Mouse (Mus musculus): ENCODE measurements around the gene Trappc4. TPM values are rescaled to one million over a fixed set of nuclear protein-coding genes. Genes with fewer than 3 reads are reported as not detected.
A peak's percentile ranks its signal among the peaks of the same experiment; 100 is the strongest.
"Not testable (repeated sequence)": the region's sequence is repeated elsewhere in the genome, so short reads cannot be mapped to it uniquely, and the experiment has no call there.

The Trappc4 gene
- polyA plus RNA-seq, 1 experiment = 88.1 TPM

GRCm38 (mm10) chr9:44410647-44411336 is 3.4 kb upstream of the Trappc4 start:
- H3K4me3 ChIP-seq (ENCODE audit: insufficient read depth, low read length) = no peak overlapping the region
- TF ChIP-seq POLR2A (IDR thresholded peaks at IDR 0.05; ENCODE audit: extremely low read depth, insufficient read depth, low read length) (no peak), CTCF (IDR thresholded peaks at IDR 0.05; ENCODE audit: extremely low read depth, insufficient read depth, low read length) (no peak)
- H3K27ac ChIP-seq (ENCODE audit: insufficient read depth, low read length) = no peak overlapping the region
- no peaks in the 10 kb centered on the region for H3K4me1 ChIP-seq (ENCODE audit: control insufficient read depth, insufficient read depth, low read length)

- H3K27ac ChIP-seq (ENCODE audit: insufficient read depth, low read length); H3K4me3 ChIP-seq (ENCODE audit: insufficient read depth, low read length); H3K4me1 ChIP-seq (ENCODE audit: control insufficient read depth, insufficient read depth, low read length): not testable (repeated sequence)
Observed at GRCm38 (mm10) chr9:44408693-44409092, 1.3 kb upstream of the Trappc4 start.

GRCm38 (mm10) chr9:44407752-44408097 is 325 bp upstream of the Trappc4 start:
- Histone ChIP-seq H3K27ac (ENCODE audit: insufficient read depth, low read length) (no peak overlapping the region), H3K4me1 (ENCODE audit: control insufficient read depth, insufficient read depth, low read length) (no peaks in the 10 kb centered on the region), H3K4me3 (ENCODE audit: insufficient read depth, low read length) (peak overlapping the region; percentile 91)
- no peak for TF ChIP-seq CTCF (IDR thresholded peaks at IDR 0.05; ENCODE audit: extremely low read depth, insufficient read depth, low read length)
- no peak for TF ChIP-seq POLR2A (IDR thresholded peaks at IDR 0.05; ENCODE audit: extremely low read depth, insufficient read depth, low read length)

DNA sequence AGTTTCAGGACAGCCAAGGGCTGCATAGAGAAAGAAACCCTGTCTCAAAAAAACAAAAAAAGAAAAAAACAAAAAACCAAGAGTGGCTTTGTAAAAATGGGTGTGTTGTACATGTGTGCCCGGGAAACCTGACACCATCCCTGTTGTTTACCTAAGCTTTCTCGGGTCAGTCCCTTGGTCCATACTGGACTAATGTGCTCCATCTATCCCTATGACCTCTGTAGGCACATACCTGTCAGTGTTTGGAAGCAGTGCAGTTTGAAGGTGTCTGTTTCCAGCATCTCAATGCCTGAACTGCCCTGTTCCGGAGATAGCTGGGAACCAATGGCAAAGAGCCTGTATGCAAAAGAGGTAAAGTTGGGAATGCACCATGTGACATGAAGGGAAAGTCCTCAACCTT is 2.4 kb downstream of the Trappc4 start:
- Histone ChIP-seq H3K4me3 (ENCODE audit: insufficient read depth, low read length) (no peak overlapping the region), H3K27ac (ENCODE audit: insufficient read depth, low read length) (no peak overlapping the region), H3K4me1 (ENCODE audit: control insufficient read depth, insufficient read depth, low read length) (no peaks in the 10 kb centered on the region)
- TF ChIP-seq POLR2A (IDR thresholded peaks at IDR 0.05; ENCODE audit: extremely low read depth, insufficient read depth, low read length) = no peak
- TF ChIP-seq CTCF (IDR thresholded peaks at IDR 0.05; ENCODE audit: extremely low read depth, insufficient read depth, low read length) = no peak

GRCm38 (mm10) chr9:44401081-44401480 is 6.3 kb downstream of the Trappc4 start:
- H3K4me3 ChIP-seq (ENCODE audit: insufficient read depth, low read length) = no peak overlapping the region
- TF ChIP-seq POLR2A (IDR thresholded peaks at IDR 0.05; ENCODE audit: extremely low read depth, insufficient read depth, low read length) = no peak
- TF ChIP-seq CTCF (IDR thresholded peaks at IDR 0.05; ENCODE audit: extremely low read depth, insufficient read depth, low read length) = no peak
- H3K4me1 ChIP-seq (ENCODE audit: control insufficient read depth, insufficient read depth, low read length) = peaks cover 4% of the 10 kb centered on the region
- no peak overlapping the region for H3K27ac ChIP-seq (ENCODE audit: insufficient read depth, low read length)

DNA sequence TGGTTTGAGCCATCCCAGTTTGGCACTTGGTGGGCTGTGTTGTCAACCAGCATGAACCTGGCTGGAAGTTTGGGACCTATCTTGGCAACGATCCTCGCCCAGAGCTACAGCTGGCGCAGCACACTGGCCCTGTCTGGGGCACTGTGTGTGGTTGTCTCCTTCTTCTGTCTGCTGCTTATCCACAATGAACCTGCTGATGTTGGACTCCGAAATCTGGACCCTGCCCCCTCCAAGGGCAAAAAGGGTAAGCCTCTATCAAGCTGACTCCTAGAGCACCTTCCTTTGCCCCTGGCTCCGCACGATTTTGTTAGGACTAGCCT is 7.6 kb downstream of the Trappc4 start:
- no peak overlapping the region for H3K27ac ChIP-seq (ENCODE audit: insufficient read depth, low read length)
- TF ChIP-seq CTCF (IDR thresholded peaks at IDR 0.05; ENCODE audit: extremely low read depth, insufficient read depth, low read length) (no peak), POLR2A (IDR thresholded peaks at IDR 0.05; ENCODE audit: extremely low read depth, insufficient read depth, low read length) (no peak)

DNA sequence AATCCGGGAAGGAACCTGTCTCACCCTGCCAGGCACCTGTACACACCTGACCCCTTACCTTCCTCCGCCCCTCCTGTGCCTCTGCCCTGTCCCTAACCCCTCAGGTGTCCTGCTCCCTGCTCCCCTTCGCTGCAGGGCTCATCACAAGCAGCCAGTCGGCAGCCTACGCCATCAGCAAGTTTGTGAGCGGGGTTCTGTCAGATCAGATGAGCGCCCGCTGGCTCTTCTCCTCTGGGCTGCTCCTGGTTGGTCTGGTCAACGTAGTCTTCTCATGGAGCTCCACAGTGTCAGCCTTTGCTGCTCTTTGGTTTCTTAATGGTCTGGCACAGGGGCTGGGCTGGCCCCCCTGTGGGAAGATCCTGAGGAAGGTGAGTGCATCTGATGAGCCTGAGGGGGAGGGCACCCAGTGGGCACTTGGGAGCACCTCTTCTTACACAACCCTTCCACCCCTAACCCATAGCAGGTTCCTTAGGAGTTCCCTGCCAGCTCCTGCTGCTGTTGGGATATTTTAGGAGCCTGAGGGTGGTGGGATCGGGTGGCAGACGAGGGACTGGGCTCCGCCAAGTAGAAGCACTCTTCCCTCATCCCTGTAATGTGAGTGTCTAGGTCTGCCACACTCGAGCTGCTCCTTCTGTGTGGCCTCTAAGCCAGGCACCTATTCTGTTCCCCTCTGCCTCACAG is 8.1 kb downstream of the Trappc4 start:
- no peak overlapping the region for H3K27ac ChIP-seq (ENCODE audit: insufficient read depth, low read length)
- H3K4me1 ChIP-seq (ENCODE audit: control insufficient read depth, insufficient read depth, low read length) = peaks cover 4% of the 10 kb centered on the region
- no peak for TF ChIP-seq POLR2A (IDR thresholded peaks at IDR 0.05; ENCODE audit: extremely low read depth, insufficient read depth, low read length)
- no peak for TF ChIP-seq CTCF (IDR thresholded peaks at IDR 0.05; ENCODE audit: extremely low read depth, insufficient read depth, low read length)
- peak overlapping the region; percentile 59; the same call in 1 of the 2 replicates for H3K4me3 ChIP-seq (ENCODE audit: insufficient read depth, low read length)

More for the DNA sequence above, 7.6 kb downstream of the Trappc4 start:
- Histone ChIP-seq H3K4me3 (ENCODE audit: insufficient read depth, low read length) (no peak overlapping the region), H3K4me1 (ENCODE audit: control insufficient read depth, insufficient read depth, low read length) (peaks cover 4% of the 10 kb centered on the region)

DNA sequence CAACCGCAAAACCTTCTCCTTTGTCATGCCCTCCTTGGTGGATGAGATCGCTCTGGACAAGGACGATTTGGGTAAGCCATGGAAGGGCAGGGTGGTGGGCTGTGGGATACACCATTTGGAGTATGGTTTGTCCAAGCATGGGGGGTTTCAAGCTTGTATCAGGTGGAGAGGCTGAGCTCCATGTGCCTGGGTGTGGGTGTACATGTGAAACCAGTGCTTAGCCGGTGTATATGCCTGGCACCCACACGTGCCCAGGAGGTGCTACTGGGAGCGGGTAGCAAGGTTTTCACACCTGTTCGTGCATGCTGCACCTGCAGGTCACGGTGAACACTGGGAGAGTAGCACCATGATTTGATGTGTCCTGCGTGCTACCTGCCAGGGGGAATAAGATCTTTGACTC is 8.8 kb downstream of the Trappc4 start:
- Histone ChIP-seq H3K27ac (ENCODE audit: insufficient read depth, low read length) (no peak overlapping the region), H3K4me1 (ENCODE audit: control insufficient read depth, insufficient read depth, low read length) (peaks cover 4% of the 10 kb centered on the region), H3K4me3 (ENCODE audit: insufficient read depth, low read length) (peak overlapping the region; percentile 59)
- TF ChIP-seq CTCF (IDR thresholded peaks at IDR 0.05; ENCODE audit: extremely low read depth, insufficient read depth, low read length) = no peak

DNA sequence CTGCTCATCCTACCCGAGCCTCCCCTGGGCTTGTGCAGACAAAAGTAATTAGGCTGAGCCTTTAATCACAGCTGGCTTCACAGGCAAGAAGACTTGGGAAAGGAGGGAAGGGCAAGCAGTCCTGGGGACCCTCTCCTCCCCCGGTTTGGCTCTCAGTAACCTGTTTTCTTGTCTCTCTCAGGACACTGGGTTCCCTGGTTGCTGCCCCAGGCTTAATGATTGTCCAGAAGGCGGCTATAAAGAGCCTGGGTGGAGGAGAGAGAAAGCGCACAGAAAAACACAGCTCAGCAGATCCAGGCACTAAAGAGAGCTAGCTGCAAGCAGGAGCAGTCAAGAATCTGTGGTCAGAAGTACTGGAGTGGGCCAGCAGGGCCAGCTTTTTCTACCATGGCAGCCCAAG is 9.3 kb downstream of the Trappc4 start:
- Histone ChIP-seq H3K4me1 (ENCODE audit: control insufficient read depth, insufficient read depth, low read length) (peaks cover 4% of the 10 kb centered on the region), H3K27ac (ENCODE audit: insufficient read depth, low read length) (no peak overlapping the region), H3K4me3 (ENCODE audit: insufficient read depth, low read length) (peak overlapping the region; percentile 59; the same call in 1 of the 2 replicates)
- no peak for TF ChIP-seq POLR2A (IDR thresholded peaks at IDR 0.05; ENCODE audit: extremely low read depth, insufficient read depth, low read length)
- TF ChIP-seq CTCF (IDR thresholded peaks at IDR 0.05; ENCODE audit: extremely low read depth, insufficient read depth, low read length) = no peak

GRCm38 (mm10) chr9:44396684-44397411 is 10.6 kb downstream of the Trappc4 start, which contains the start of gene Slc37a4:
Gene Slc37a4 (plus strand): TSS chr9:44396852.
- TF ChIP-seq POLR2A (IDR thresholded peaks at IDR 0.05; ENCODE audit: extremely low read depth, insufficient read depth, low read length) = peak; percentile 62
- TF ChIP-seq CTCF (IDR thresholded peaks at IDR 0.05; ENCODE audit: extremely low read depth, insufficient read depth, low read length) = no peak
- H3K4me3 ChIP-seq (ENCODE audit: insufficient read depth, low read length) = peak within 1 kb of the TSS; percentile 59
- peak within 1 kb of the TSS; percentile 55 for H3K27ac ChIP-seq (ENCODE audit: insufficient read depth, low read length)
- peaks cover 4% of the 10 kb centered on the region for H3K4me1 ChIP-seq (ENCODE audit: control insufficient read depth, insufficient read depth, low read length)

All from cortical plate, adult 2 months (tissue).